Mouse (Mus musculus) B cell, adult 67 days (primary cell): Measurements from ENCODE around the gene Tnpo3. TPM values are rescaled to one million over a fixed set of nuclear protein-coding genes. Genes with fewer than 3 reads are reported as not detected.

Source experiments
- total RNA-seq, 2 experiments: library from RNA; stranded (reverse); gene quantifications; 4 replicates each; pipeline ENCODE4 v1.2.4; 2023

The Tnpo3 gene
- total RNA-seq, result 10 to 100 TPM; 87.4 to 93.9 TPM

GRCm38 (mm10) chr6:29609111-29610019 lies at the start of gene Tnpo3:
Gene Tnpo3, minus strand, starts transcription at chr6:29609887.

DNA sequence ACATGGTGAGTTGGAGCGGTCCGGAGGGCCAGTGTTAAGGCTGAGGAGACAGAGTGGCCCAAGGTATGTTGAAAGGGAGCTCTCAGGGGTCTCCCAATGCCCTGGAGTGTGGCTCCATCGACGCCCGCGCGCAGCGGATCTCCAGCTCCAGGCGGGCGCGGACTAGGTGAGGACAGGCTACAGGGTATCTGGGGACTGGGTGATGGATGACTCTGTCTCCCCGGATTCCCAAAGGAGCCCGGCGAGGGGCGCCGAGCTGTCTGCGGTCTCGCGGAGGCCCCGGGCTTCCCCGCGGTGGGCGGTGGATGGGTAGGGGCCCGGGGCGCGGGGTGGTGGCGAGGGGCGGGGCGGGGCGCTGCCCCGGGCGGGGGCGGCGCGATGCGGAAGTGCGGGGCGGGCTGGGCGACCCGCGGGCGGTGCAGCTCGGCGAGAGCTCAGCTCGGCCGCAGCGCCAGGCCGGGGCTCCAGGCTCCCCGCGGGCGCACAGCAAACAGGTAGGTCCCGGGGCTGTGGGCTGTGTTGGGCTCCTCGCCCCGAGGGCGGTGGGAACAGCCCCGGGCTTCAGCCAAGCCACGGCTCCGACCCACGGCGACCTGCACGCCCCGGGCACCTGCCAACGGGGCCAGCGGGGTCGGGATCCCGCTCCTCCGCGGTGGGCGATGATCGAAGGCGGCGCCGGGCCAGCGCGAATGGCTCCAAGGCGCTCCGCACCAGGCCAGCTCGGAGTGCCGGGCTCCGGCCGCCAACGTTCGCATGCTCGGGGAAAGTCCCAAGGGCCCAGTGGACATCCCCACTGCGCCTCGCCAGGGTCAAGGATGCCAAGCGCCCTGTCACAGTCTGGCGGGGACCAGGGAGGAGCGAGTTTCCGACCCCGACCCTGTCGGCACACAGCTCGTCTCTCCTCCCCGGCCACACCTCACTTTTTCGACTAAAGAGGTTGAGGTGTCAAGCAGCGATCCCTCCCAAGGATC lies 83.1 kb downstream of the Tnpo3 start, which contains the start of gene Irf5:
Gene Irf5, plus strand, starts transcription at position 345 of the 971 bp plus-strand sequence.

GRCm38 (mm10) chr6:29507447-29508309 lies 102.0 kb downstream of the Tnpo3 start, which contains the start of gene Kcp:
Gene Kcp, minus strand, starts transcription at chr6:29507952.

Other genes with a start within 250 kb of the Tnpo3 start
- gene Opn1sw, start 221.4 kb downstream of the Tnpo3 start, total RNA-seq, result not detected
- not detected for gene Ccdc136, start 213.6 kb downstream of the Tnpo3 start, total RNA-seq
- not detected for gene Flnc, start 176.6 kb downstream of the Tnpo3 start, total RNA-seq
- 100 to 1,000 TPM; 185 to 190 TPM for gene Atp6v1f, start 142.2 kb downstream of the Tnpo3 start, total RNA-seq
- 1 to 10 TPM; 6.1 to 8.7 TPM for gene Atp6v1fnb, start 138.4 kb downstream of the Tnpo3 start, total RNA-seq
- under 1 TPM in 1 of 2 experiments, not detected in 1; 0.26 TPM for gene Kcp, start 101.9 kb downstream of the Tnpo3 start, total RNA-seq
- gene Irf5, start 83.3 kb downstream of the Tnpo3 start, total RNA-seq, result 100 to 1,000 TPM; 278 to 284 TPM
- gene Tspan33, start 84.3 kb upstream of the Tnpo3 start, total RNA-seq, result under 1 TPM; 0.44 to 0.67 TPM
- gene Smo, start 125.6 kb upstream of the Tnpo3 start, total RNA-seq, result not detected
- gene Ahcyl2, start 158.1 kb upstream of the Tnpo3 start, total RNA-seq, result 10 to 100 TPM; 62.3 to 66.9 TPM